Mouse (Mus musculus) retina, embryonic 14.5 days (tissue): ENCODE measurements at regions not wholly inside any gene's neighbourhood (a gene's known extent, or its start where the extent isn't known, plus 50 kb on each side); places are given as distances from the start of the nearest gene placed in this dataset.
A peak's percentile ranks its signal among the peaks of the same experiment; 100 is the strongest.

Experiments used
- DNase-seq: peaks from one replicate; pipeline ENCODE4 v3.0.0-alpha.2; 2015; ENCODE audit warnings: low spot score

DNA sequence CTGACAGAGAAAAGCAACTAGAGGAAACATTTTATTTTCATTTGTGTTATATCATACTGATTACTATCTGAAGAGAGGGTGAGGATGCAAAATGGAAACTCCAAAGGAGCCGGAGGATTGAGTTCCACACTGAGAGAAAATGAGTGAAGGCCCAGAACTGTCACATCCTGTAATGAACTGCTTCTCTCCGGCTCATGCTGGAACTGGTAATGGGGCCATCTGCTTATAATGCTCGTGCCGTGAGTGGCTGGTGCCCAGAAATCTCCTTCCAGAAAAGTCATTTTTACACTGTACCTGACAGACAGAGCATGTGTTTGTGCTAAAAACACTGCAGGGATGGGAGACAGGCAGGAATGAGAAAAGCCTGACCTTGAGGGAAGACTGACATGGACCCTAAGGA, 483.5 kb upstream of the Pkdcc start:
- peak; percentile 35 for DNase-seq

DNA sequence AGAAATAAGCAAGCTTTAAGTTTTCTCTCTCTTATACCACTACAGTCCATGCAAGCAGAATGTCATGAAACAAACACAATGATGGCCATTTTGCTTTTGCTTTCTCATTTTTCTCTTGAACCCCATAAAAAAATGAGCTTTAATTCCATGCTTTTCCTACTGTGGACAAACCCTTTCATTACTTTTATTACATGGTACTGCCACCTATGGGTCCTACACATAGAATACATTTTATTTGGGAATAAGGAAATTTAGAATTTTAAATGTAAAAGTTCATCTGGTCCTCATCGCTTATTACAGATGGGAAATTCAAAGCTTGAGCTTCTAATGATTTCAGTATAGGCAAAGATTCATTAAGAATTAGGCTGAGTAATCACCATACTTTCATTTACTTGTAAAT, 472.6 kb upstream of the Pkdcc start:
- DNase-seq = no peak

DNA sequence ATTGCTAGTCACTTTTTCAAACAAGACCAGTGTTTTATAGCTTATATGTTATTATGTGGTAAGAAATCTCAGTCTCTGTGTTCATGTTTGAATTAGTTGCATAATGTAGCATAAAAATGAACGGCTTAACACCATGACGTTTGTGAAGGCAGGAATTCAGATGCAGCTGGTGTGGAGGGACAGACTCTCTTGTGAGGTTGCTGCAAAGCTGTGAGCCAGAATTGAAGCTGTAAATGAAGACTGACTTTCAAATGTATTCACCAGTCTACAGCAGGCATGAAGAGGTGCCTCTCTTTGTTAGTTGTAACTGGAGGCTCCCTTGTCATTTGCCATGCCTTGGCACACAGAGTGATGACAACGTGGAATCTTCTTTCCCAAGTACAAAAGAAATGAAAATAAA, 457.7 kb upstream of the Pkdcc start:
- DNase-seq = no peak

DNA sequence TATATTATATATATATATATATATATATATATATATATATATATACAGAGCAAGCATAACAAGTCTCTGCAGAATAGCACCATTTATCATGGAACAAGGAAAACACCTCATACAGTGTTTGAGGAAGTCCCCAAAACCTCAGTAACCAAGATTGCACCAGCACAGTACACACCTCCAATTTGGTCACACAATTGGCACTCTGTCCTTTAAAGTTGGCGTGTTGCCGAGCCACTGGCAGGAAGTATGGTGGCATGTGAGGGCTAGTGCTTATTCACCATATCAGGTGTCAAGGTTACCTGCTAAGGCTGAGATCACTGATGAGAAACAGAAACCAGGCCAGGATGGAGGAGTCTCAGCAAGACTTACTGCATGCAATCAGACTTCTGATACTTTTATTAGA, 436.0 kb upstream of the Pkdcc start:
- DNase-seq = no peak

DNA sequence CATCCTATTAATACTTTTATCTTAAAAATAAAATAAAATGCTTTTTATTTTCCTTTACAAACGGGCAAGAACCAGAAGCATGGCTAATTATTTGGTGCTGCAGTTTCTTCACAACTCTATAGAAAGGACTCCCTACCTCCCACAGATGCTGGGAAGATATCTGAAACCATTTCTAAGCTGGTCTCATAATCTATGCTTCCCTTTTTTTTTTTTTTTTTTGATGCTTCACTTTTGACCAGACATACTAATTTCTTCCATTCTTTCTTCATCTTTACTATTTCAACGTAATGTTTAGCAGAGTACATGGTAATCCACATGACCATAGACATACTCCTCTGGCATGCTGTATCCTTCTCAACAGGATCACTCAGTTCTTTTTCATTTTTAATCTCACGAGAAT, 393.0 kb upstream of the Pkdcc start:
- no peak for DNase-seq

DNA sequence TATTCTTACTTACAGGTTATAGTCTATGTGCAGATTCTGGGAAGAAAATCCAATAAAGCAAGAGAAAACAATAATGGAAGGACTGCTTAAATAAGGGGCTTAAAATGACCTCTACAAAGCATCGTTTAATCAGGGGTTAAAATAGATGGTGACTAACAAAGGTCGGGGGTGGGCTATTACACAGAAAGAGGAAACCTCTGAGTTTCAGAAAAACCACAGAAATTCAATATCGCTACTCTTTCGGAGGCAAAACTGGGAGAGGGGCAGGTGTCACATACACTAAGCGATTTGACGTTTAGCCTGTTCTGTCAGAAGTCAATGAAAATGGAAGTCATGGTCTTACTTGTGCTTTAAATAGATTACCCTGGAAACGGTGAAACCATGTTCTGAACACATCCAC, 391.0 kb upstream of the Pkdcc start:
- DNase-seq = no peak

DNA sequence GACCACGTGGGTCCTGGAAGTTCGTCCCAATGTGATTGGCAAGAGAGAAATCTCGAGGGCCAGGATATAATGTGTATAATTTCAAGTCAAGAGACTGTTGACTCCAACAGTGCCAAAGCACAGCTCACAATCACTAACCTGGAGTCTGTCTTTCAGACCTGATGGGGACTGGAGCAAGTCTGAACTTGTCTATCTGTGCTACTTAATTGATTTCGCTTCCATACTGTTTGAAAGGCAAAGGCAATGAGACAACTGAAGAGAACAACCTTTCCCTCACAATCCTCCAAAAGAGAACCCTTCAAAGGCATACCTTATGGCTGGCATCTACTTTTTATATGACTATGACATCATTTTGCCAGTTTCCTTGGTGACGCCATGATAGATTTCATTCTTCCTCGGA, 390.5 kb upstream of the Pkdcc start:
- no peak for DNase-seq

- no peak for DNase-seq
These were observed 387.9 kb upstream of the Pkdcc start for GRCm38 (mm10) chr17:82827170-82827569.

DNA sequence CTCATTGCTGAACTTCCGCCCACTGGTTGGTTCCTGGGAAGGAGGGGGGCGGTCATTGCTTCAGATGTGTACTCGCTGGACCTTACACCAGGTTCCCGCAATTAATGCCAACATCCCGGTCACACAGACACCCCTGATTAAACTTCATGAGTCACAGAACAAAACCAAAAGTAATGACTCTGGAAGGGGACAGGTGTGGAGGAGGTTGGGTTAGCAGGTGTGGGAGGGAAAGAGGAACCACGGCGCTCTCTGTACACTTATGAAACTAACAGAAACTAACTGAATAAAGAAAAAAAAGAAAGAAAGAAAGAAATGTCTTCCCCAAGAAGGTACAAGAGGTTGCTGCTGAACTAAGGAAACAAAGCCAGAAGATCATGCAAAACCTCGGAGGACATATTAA, 387.3 kb upstream of the Pkdcc start:
- no peak for DNase-seq

DNA sequence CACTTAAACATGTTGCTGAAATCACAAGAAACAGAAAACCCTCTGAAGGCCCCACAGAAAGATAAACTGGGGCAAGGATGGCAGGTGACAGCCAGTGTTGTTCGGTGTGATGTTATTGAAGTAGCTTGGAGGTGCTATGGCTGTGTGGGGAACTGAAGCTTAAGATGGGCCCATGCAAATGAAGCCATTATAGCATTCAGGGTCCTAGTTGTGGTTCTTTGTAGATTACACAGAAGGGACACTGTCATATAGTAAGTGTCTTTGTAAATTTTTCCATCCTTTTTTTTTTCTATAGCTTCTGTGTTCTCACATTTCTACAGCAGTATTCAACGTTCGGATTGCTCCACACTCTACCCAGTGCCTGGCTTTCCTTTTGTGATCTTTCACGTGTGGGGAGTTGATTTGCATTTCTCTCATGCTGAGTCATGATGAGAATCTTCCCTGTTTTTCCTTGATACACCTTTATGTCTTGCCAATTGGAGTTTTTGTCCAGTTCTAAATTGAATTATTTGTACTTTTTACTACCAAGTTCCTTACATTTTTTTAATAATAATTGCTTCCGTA, 386.6 kb upstream of the Pkdcc start:
- DNase-seq = no peak

GRCm38 (mm10) chr17:82829415-82829814, 385.7 kb upstream of the Pkdcc start:
- DNase-seq = no peak

- DNase-seq = no peak
These were observed 380.9 kb upstream of the Pkdcc start for GRCm38 (mm10) chr17:82834177-82834576.

DNA sequence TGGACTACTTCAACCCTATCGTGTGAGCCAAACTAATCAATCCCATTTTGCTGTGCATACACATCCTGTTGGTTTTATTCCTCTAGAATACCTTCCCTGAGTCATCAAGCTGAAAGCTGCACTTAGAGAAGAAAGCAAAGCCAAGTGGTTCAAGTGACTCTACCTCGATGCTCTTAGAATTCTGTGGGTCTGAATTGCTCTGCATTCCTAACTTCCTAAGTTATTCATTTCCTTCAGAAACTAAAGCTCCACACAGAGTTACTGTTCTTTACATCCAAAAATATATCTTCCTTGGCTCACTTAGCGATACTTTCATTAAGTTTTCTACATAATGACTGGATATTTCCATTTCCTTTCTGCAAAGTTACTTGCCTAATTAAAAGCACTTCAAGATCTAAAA, 379.0 kb upstream of the Pkdcc start:
- no peak for DNase-seq

GRCm38 (mm10) chr17:82846776-82847494, 368.2 kb upstream of the Pkdcc start:
- DNase-seq = no peak

DNA sequence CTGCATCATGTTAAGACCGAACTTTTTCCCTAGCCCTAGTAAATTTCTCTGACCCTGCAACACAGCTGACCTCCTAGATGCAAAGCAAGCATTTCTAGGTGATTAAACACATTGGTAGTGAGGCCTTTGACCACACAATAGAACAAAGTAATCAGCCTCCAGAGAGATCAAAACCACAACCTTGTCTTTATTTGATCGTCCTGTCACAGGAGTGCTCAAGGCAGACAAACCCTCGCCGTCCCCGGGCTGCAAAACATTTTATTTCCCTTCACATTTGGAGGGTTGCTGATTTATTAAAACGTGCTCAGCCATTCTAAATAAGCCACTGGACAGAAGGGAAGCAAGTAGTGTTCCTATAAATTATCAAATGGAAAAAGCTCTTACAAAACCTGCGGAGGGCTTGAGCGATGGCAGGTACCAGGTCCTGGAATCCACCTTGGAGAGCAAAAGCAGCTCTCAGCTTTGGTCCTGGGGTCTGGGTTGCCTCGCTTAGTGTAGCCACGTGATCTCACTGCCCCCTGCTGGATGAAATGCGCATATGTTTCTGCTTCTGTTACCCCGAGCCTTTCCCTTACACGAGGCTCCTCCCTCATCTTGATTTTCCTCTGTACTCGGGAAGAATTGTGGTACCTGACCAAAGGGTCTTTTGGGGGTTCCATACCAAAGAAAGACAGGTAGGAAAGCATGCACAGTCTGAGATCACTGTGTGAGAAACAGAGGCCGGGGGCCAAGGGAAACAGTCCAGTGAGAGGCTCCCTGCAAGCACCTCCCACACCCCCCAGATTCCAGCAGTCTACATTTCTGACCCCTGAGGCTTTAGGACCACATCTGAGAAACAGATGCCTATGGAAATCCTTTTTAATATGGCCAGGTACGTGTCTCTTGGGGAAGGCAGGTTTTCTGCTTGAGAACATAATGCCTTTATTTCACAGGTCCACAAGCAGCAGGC, 357.6 kb upstream of the Pkdcc start:
- peak; percentile 96 for DNase-seq

DNA sequence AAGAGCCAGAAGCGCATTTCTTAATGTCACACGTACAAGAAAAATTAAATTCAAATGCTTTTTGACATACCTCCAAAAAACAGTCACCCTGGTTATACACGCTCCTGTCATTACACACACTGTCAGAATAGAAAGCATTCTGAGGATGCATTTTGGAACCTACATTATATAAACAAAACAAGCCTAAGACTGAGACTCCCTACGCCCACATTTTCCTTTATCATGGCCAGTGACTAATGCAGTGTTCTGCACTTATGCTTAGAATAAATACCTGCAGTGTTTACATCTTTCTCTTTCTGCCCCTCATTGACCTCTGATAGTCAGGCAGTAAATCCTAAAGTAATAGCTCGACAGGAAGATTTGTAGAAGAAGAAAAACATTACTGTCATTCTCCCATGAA, 354.7 kb upstream of the Pkdcc start:
- no peak for DNase-seq

DNA sequence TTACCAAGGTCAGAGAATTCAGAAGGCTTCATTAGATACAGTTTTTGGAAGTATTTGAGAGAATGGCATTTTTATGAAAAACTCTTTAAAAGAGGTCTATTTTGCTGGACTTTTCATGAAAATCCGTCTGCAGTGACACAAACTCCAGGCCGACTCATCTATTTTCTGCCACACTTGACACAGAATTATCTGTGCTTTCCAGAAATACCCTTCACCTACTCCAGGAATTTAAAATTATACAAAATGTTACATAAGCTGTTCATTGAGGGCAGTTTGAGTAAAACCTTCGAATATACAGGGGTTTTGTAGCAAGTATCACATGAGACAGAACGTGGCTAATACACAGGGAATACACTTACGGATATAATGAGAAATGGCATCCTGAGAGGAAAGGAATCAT, 354.1 kb upstream of the Pkdcc start:
- no peak for DNase-seq

DNA sequence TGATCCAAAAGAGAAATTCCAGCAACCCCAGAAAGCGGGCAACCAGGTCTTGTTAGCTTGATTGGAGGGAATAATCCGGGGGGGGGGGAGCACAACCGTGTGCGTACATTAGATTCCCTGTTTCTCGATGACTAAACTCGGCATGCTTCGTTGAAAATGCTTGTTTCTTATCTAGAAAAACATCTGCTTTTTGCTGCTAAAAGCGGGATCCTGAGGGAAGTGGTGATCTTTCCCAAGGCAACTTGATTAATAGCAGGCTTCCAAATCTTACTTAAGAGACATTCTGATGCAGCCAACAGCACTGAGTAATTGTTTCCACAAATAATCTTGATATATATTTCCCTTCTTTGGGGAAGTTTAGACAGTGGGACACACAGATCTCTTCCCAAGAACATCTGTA, 338.0 kb upstream of the Pkdcc start:
- no peak for DNase-seq

- DNase-seq = peak; percentile 12
These were observed 314.5 kb upstream of the Pkdcc start for GRCm38 (mm10) chr17:82900602-82901001.

GRCm38 (mm10) chr17:82901098-82901891, 313.8 kb upstream of the Pkdcc start:
- DNase-seq = no peak

- DNase-seq = no peak
These were observed 310.1 kb upstream of the Pkdcc start for GRCm38 (mm10) chr17:82904961-82905360.

GRCm38 (mm10) chr17:82905483-82905882, 309.6 kb upstream of the Pkdcc start:
- DNase-seq = no peak
